Mouse (Mus musculus) CH12.LX (cell line): Measurements from ENCODE around the gene Foxn1. TPM values are rescaled to one million over a fixed set of nuclear protein-coding genes. Genes with fewer than 3 reads are reported as not detected.
A peak's percentile ranks its signal among the peaks of the same experiment; 100 is the strongest.

Experiments
- DNase-seq: peaks from one replicate; pipeline ENCODE4 v3.0.0-alpha.2; 2013; ENCODE audit errors: extremely low read depth
- H3K27ac ChIP-seq: 2 replicates; pipeline ENCODE4 v1.5.1; 2012; ENCODE audit warnings: low read depth, mild to moderate bottlenecking, control low read depth, moderate library complexity; ENCODE audit not compliant: insufficient read depth
- H3K27me3 ChIP-seq: replicated peaks from 2 replicates; pipeline ENCODE3; 2012; ENCODE audit warnings: inconsistent platforms
- H3K36me3 ChIP-seq, 2 experiments: replicated peaks in 1 of 2; 2 replicates each; pipeline versions ENCODE3 to v1.6.1; 2012; ENCODE audit warnings: inconsistent platforms in 1 of 2, low read length in 1 of 2, mild to moderate bottlenecking in 1 of 2, mixed read lengths in 1 of 2, moderate library complexity in 1 of 2; ENCODE audit not compliant: control insufficient read depth in 1 of 2, insufficient read depth in 1 of 2
- H3K4me1 ChIP-seq, 2 experiments: 2 replicates each; pipeline ENCODE4 v1.6.1; 2012; ENCODE audit warnings: inconsistent platforms in 1 of 2, moderate library complexity in 1 of 2; ENCODE audit not compliant: insufficient read depth in 2 of 2, control insufficient read depth in 1 of 2
- H3K4me2 ChIP-seq: 2 replicates; pipeline ENCODE4 v1.6.1; 2012; ENCODE audit warnings: low read depth, mild to moderate bottlenecking, control low read depth; ENCODE audit not compliant: poor library complexity, insufficient read depth, severe bottlenecking
- H3K4me3 ChIP-seq, 3 experiments: fragments of 150-350 bp in 1 of 3; sonication (generic) in 1 of 3; replicated peaks in 1 of 3; 2 replicates each; pipeline versions ENCODE3 to v1.5.1; 2011 to 2012; ENCODE audit warnings: low read depth in 2 of 3, low read length in 2 of 3, mild to moderate bottlenecking in 2 of 3, moderate library complexity in 2 of 3, control low read depth in 1 of 3, improper control_type of control experiment in 1 of 3, inconsistent platforms in 1 of 3, mixed read lengths in 1 of 3; ENCODE audit not compliant: poor library complexity in 1 of 3
- H3K79me2 ChIP-seq: replicated peaks from 2 replicates; pipeline ENCODE4 v1.6.1; 2012; ENCODE audit warnings: mild to moderate bottlenecking, moderate library complexity; ENCODE audit not compliant: control insufficient read depth, poor library complexity, insufficient read depth, severe bottlenecking; ENCODE audit errors: extremely low read depth
- H3K9ac ChIP-seq: 2 replicates; pipeline ENCODE4 v1.6.1; 2012; ENCODE audit warnings: low read depth, mild to moderate bottlenecking, control low read depth, moderate library complexity; ENCODE audit not compliant: insufficient read depth
- H3K9me3 ChIP-seq: replicated peaks from 2 replicates; pipeline ENCODE3; 2012; ENCODE audit warnings: low read length, inconsistent platforms, mixed read lengths
- CHD2 ChIP-seq: IDR thresholded peaks from 2 replicates; pipeline ENCODE4 v1.6.1; 2011; ENCODE audit warnings: low read length, improper control_type of control experiment
- CTCF ChIP-seq, 2 experiments: IDR thresholded peaks in 1 of 2; conservative IDR thresholded peaks in 1 of 2; 2 replicates each; pipeline ENCODE4 v1.5.1; 2011 to 2012; ENCODE audit warnings: low read depth in 2 of 2, low read length in 2 of 2, improper control_type of control experiment in 1 of 2, inconsistent platforms in 1 of 2, mild to moderate bottlenecking in 1 of 2, moderate library complexity in 1 of 2
- E2F4 ChIP-seq: IDR thresholded peaks from 2 replicates; pipeline ENCODE4 v1.6.1; 2011; ENCODE audit warnings: low read depth, low read length, improper control_type of control experiment; ENCODE audit not compliant: insufficient replicate concordance
- EP300 ChIP-seq: IDR thresholded peaks from 2 replicates; pipeline ENCODE4 v1.6.1; 2011; ENCODE audit warnings: low read length, improper control_type of control experiment
- ETS1 ChIP-seq: conservative IDR thresholded peaks from 2 replicates; pipeline ENCODE4 v1.6.1; 2012; ENCODE audit warnings: low read depth, mild to moderate bottlenecking, inconsistent platforms, low read length, improper control_type of control experiment, moderate library complexity
- GABPA ChIP-seq: IDR thresholded peaks from 2 replicates; pipeline ENCODE4 v1.6.1; 2012; ENCODE audit warnings: low read depth, low read length, improper control_type of control experiment, inconsistent platforms; ENCODE audit not compliant: insufficient replicate concordance
- IRF4 ChIP-seq: IDR thresholded peaks from 2 replicates; pipeline ENCODE4 v1.6.1; 2014; ENCODE audit warnings: low read depth, mild to moderate bottlenecking, inconsistent platforms, low read length, improper control_type of control experiment
- JUND ChIP-seq: conservative IDR thresholded peaks from 2 replicates; pipeline ENCODE4 v1.6.1; 2011; ENCODE audit warnings: low read depth, low read length, improper control_type of control experiment
- KAT2A ChIP-seq: IDR thresholded peaks from 2 replicates; pipeline ENCODE4 v1.6.1; 2012; ENCODE audit warnings: low read length, improper control_type of control experiment, inconsistent platforms; ENCODE audit not compliant: insufficient replicate concordance
- MAX ChIP-seq: IDR thresholded peaks from 2 replicates; pipeline ENCODE4 v1.6.1; 2011; ENCODE audit warnings: low read length, improper control_type of control experiment
- MAZ ChIP-seq: IDR thresholded peaks from 2 replicates; pipeline ENCODE4 v1.6.1; 2012; ENCODE audit warnings: low read depth, mild to moderate bottlenecking, inconsistent platforms, low read length, improper control_type of control experiment, moderate library complexity
- MXI1 ChIP-seq: IDR thresholded peaks from 2 replicates; pipeline ENCODE4 v1.6.1; 2011; ENCODE audit warnings: mild to moderate bottlenecking, low read depth, low read length, improper control_type of control experiment
- MYC ChIP-seq: IDR thresholded peaks from 2 replicates; pipeline ENCODE4 v1.6.1; 2011; ENCODE audit warnings: low read depth, mild to moderate bottlenecking, improper control_type of control experiment, low read length
- PAX5 ChIP-seq: IDR thresholded peaks from 2 replicates; pipeline ENCODE4 v1.6.1; 2012; ENCODE audit warnings: low read length, inconsistent platforms, mixed read lengths
- POLR2AphosphoS2 ChIP-seq: IDR thresholded peaks from 2 replicates; pipeline ENCODE4 v1.6.1; 2011; ENCODE audit warnings: low read depth, low read length, improper control_type of control experiment
- RCOR1 ChIP-seq: conservative IDR thresholded peaks from 2 replicates; pipeline ENCODE4 v1.6.1; 2012; ENCODE audit warnings: low read depth, mild to moderate bottlenecking, inconsistent platforms, low read length, improper control_type of control experiment
- SIN3A ChIP-seq: IDR thresholded peaks from 2 replicates; pipeline ENCODE4 v1.6.1; 2012; ENCODE audit warnings: low read length, improper control_type of control experiment, inconsistent platforms
- SMC3 ChIP-seq: IDR thresholded peaks from 2 replicates; pipeline ENCODE4 v1.6.1; 2011; ENCODE audit warnings: low read depth, low read length, improper control_type of control experiment
- TBP ChIP-seq: conservative IDR thresholded peaks from 2 replicates; pipeline ENCODE4 v1.6.1; 2011; ENCODE audit warnings: low read depth, low read length, improper control_type of control experiment
- TCF12 ChIP-seq: IDR thresholded peaks from 2 replicates; pipeline ENCODE4 v1.6.1; 2014; ENCODE audit warnings: low read depth, mild to moderate bottlenecking, inconsistent platforms, low read length, improper control_type of control experiment
- UBTF ChIP-seq: IDR thresholded peaks from 2 replicates; pipeline ENCODE4 v1.6.1; 2012; ENCODE audit warnings: low read depth, mild to moderate bottlenecking, inconsistent platforms, low read length, improper control_type of control experiment, moderate library complexity
- USF1 ChIP-seq: IDR thresholded peaks from 2 replicates; pipeline ENCODE4 v1.6.1; 2014; ENCODE audit warnings: low read depth, mild to moderate bottlenecking, inconsistent platforms, low read length, improper control_type of control experiment
- USF2 ChIP-seq: conservative IDR thresholded peaks from 2 replicates; pipeline ENCODE4 v1.6.1; 2011; ENCODE audit warnings: low read depth, low read length, improper control_type of control experiment
- ZKSCAN1 ChIP-seq: IDR thresholded peaks from 2 replicates; pipeline ENCODE4 v1.6.1; 2012; ENCODE audit warnings: low read depth, inconsistent platforms, low read length, improper control_type of control experiment, borderline replicate concordance
- ZMIZ1 ChIP-seq: IDR thresholded peaks from 2 replicates; pipeline ENCODE4 v1.6.1; 2012; ENCODE audit warnings: low read depth, mild to moderate bottlenecking, inconsistent platforms, low read length, improper control_type of control experiment
- ZNF384 ChIP-seq: IDR thresholded peaks from 2 replicates; pipeline ENCODE4 v1.6.1; 2012; ENCODE audit warnings: low read depth, low read length, improper control_type of control experiment, inconsistent platforms
- dilution Hi-C: fragments of 300-500 bp; cut with MboI; formaldehyde crosslinking; loops from 2 replicates; pipeline ENCODE4 v1.14.3; 2020; ENCODE audit warnings: low sequenced_read_pairs; ENCODE audit not compliant: extremely low pct_unique_long_range_greater_than_20kb, extremely low pct_ligation_motif_present
- in situ Hi-C: fragments of 300-500 bp; cut with MboI; formaldehyde crosslinking; loops from 3 replicates; pipeline ENCODE4 v1.14.3; 2019; ENCODE audit warnings: low sequenced_read_pairs, low pct_ligation_motif_present, low pct_unique_long_range_greater_than_20kb, mixed read lengths
- polyA plus RNA-seq: library from polyadenylated mRNA; unstranded; fragments of >175 nt; gene quantifications from 2 replicates; pipeline ENCODE4 v1.2.1, GENCODE M21; 2012; ENCODE audit warnings: low read depth; ENCODE audit not compliant: insufficient read length
- total RNA-seq, 2 experiments: library from RNA; depleted of rRNA; stranded (reverse); fragments of 300-350 nt in 1 of 2; fragments of >200 nt in 1 of 2; gene quantifications; 2 replicates each; pipeline ENCODE4 v1.2.3; 2012 to 2014

Gene Foxn1
- total and polyA plus RNA-seq, 3 experiments, result not detected

GRCm38 (mm10) chr11:78344328-78344889 lies 41.9 kb downstream of the Foxn1 start:
- DNase-seq, result no peak
- Histone ChIP-seq H3K4me3 (peak overlapping the region; percentile 73 to 86 (median 75)), H3K79me2 (peaks cover 8% of the 10 kb centered on the region), H3K27me3 (no peaks in the 10 kb centered on the region), H3K27ac (peak overlapping the region; percentile 64), H3K9me3 (no peaks in the 10 kb centered on the region), H3K36me3 (peaks cover 28 to 46% of the 10 kb centered on the region in 2 experiments), H3K9ac (peak overlapping the region; percentile 91), H3K4me2 (peak overlapping the region; percentile 77), H3K4me1 (peaks cover 30 to 54% of the 10 kb centered on the region in 2 experiments)
- TF ChIP-seq MYC (no peak), ZMIZ1 (no peak), CHD2 (0 out of 2 replicates have a peak, but pooled peaks have one; percentile 4), CTCF (conservative IDR thresholded peaks at IDR 0.05 in 1 of 2, IDR thresholded peaks at IDR 0.05 in 1 of 2; ENCODE audit: low read depth in 2 of 2, low read length in 2 of 2) (no peak), ZNF384 (peak; percentile 82), ETS1 (no peak), MAZ (no peak), RCOR1 (no peak), ZKSCAN1 (no peak), PAX5 (no peak), TBP (no peak), USF1 (no peak), USF2 (no peak), E2F4 (no peak), GABPA (no peak), MAX (peak; percentile 30; the same call in 1 of the 2 replicates), MXI1 (peak; percentile 47; the same call in 1 of the 2 replicates), POLR2AphosphoS2 (no peak), IRF4 (no peak), JUND (no peak), EP300 (0 out of 2 replicates have a peak, but pooled peaks have one; percentile 5), KAT2A (no peak), SIN3A (peak; percentile 18), SMC3 (no peak), UBTF (peak; percentile 3; the same call in 1 of the 2 replicates), TCF12 (no peak)
- dilution Hi-C loops (no loop called here), in situ Hi-C loops (no loop called here)
